Mouse (Mus musculus) forebrain, embryonic 12.5 days (tissue): ENCODE measurements around the gene Higd1a. TPM values are rescaled to one million over a fixed set of nuclear protein-coding genes. Genes with fewer than 3 reads are reported as not detected.

Experiments used
- ATAC-seq: fragments of 200-750 bp; cut with Nextera tagmentation; 2 replicates; pipeline ENCODE4 v1.8.0; 2017; ENCODE audit warnings: moderate TSS enrichment; ENCODE audit not compliant: low FRiP score
- H3K27ac ChIP-seq: fragments of 300-500 bp; sonication (generic); 2 replicates; pipeline ENCODE4 v1.5.1; 2016; ENCODE audit warnings: mild to moderate bottlenecking
- H3K27me3 ChIP-seq: fragments of 300-500 bp; sonication (generic); 2 replicates; pipeline ENCODE4 v1.6.1; 2016; ENCODE audit warnings: mild to moderate bottlenecking
- H3K36me3 ChIP-seq: fragments of 300-500 bp; sonication (generic); replicated peaks from 2 replicates; pipeline ENCODE4 v1.6.1; 2016; ENCODE audit warnings: mild to moderate bottlenecking
- H3K4me1 ChIP-seq: fragments of 300-500 bp; sonication (generic); 2 replicates; pipeline ENCODE4 v1.6.1; 2016
- H3K4me2 ChIP-seq: fragments of 300-500 bp; sonication (generic); 2 replicates; pipeline ENCODE4 v1.6.1; 2016; ENCODE audit warnings: mild to moderate bottlenecking, moderate library complexity
- H3K4me3 ChIP-seq: fragments of 300-500 bp; sonication (generic); replicated peaks from 2 replicates; pipeline ENCODE4 v1.5.1; 2016; ENCODE audit warnings: mild to moderate bottlenecking
- H3K9ac ChIP-seq: fragments of 300-500 bp; sonication (generic); 2 replicates; pipeline ENCODE4 v1.6.1; 2016; ENCODE audit warnings: mild to moderate bottlenecking
- H3K9me3 ChIP-seq: fragments of 300-500 bp; sonication (generic); 2 replicates; pipeline ENCODE4 v1.6.1; 2016
- WGBS: fragments of 180-500 bp; shearing (Covaris S2); methylation state at CpG from one replicate; pipeline ENCODE4 v1.1.7; 2016; 5-methylcytosine and 5-hydroxymethylcytosine counted together
- polyA plus RNA-seq: library from polyadenylated mRNA; unstranded; fragments of >200 nt; fragmentation: Nextera tagmentation; extraction: Ambion mirVana; gene quantifications from 2 replicates; pipeline ENCODE4 v1.2.1, GENCODE M21; 2016

Higd1a gene
- polyA plus RNA-seq, 1 experiment from 2014 or later = 158 TPM

DNA sequence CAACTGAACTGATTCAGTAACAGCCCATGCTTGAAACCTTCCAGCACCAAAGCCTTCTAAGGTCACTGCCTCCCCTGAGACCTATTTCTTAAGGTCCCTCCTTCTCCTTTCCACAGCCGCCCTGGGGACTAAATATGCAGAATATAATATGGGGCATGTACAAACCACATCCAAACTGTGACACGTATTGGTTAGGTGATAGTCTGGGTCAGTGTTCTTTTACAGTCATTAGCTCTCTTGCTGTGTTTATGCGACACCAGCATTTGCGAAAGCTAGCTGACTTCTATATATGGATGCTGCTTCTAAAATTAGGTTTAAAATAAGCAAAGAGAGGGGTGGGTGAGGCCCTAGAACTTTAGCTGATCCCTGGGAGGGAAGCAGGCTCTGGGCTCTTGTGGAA is 38.7 kb upstream of the Higd1a start:
- no peak overlapping the region for H3K4me3 ChIP-seq
- H3K9me3 ChIP-seq = no peaks in the 10 kb centered on the region
- no peak for ATAC-seq
- H3K4me1 ChIP-seq = no peaks in the 10 kb centered on the region
- no peak overlapping the region for H3K4me2 ChIP-seq
- no peaks in the 10 kb centered on the region for H3K27me3 ChIP-seq
- no peak overlapping the region for H3K27ac ChIP-seq
- WGBS = 88% methylated on average over 4 of the region's 4 CpGs
- H3K36me3 ChIP-seq = no peaks in the 10 kb centered on the region
- no peak overlapping the region for H3K9ac ChIP-seq

DNA sequence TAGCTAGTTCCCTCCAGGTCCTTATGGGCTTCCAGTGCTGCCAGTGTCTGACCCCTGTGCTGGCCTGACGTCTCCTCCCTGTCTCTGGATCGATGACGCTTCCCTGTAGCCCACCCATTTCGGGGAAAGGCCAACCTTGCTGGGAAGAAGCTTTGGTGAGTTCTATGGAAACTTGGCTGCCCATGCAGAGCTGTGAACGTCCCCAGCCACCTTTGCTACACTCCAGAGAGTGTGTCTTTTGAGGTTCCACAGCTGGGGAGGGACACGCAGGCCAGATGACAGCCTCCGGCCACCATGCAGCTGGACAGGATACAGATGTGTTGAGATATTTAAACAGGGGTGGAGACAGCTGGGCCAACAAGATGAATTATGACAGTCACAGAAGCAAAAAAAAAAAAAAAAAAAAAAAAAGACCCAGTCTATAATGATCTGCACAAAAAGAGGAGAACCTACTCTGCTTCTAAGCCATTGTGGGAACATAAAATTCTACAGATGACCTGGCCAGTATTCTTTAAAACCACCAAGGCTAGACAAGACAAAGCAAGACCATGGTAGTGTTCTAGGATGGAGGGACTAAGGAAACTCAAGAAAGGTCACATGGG is 37.3 kb upstream of the Higd1a start:
- H3K4me1 ChIP-seq = peaks cover 5% of the 10 kb centered on the region
- no peak overlapping the region for H3K27ac ChIP-seq
- no peaks in the 10 kb centered on the region for H3K36me3 ChIP-seq
- H3K9me3 ChIP-seq = no peaks in the 10 kb centered on the region
- WGBS = 84% methylated on average over 7 of the region's 7 CpGs
- no peak overlapping the region for H3K4me3 ChIP-seq
- no peaks in the 10 kb centered on the region for H3K27me3 ChIP-seq
- no peak for ATAC-seq
- no peak overlapping the region for H3K9ac ChIP-seq
- no peak overlapping the region for H3K4me2 ChIP-seq

DNA sequence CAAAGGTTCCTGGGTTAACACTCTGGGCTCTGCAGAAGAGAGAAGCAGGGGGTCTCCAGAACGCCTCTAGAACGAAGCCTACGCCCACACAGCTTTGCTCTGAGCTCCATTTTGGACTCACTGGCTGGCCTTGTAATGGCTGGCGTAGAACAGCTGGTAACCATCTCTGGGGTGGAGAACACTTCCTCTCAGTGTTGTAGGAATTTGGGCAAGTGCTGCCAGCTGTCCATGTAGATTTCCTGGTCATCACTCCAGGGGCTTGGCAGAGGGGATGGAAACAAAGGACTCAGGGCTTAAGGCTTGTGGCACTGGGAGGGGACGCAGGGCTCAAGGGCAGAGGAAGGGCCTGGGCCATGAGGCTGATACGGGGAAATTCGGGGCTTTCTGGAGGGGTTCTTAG is 36.3 kb upstream of the Higd1a start:
- H3K9me3 ChIP-seq = no peaks in the 10 kb centered on the region

DNA sequence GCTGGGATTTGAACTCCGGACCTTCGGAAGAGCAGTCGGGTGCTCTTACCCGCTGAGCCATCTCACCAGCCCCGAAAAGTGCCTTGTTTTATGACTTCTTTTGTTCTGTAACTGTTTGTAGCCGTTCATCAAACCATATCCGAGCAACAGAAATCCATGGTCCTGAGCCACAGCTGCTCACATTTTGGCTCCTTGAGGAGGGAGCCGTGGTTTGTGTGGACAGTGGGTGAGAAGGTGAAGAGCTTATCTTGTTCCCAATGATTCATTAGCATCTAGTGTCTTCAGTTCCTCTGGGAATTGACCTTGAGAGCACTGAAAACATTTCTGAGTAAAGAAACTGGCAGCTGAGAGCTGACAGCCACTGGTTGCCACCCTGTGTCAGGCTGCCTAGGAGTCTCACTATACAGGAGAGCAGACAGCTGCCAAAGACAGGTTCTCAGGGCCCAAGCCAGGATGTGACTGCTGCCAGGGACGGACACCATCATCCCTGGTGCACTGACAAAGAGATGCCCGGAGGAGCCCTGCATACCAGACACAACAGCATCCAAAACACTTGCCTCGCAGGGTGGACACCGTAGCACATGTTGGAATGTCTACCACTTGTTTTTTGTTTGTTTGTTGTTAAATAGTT is 34.0 kb upstream of the Higd1a start:
- peaks cover 7% of the 10 kb centered on the region for H3K4me1 ChIP-seq
- no peaks in the 10 kb centered on the region for H3K36me3 ChIP-seq
- H3K4me3 ChIP-seq = no peak overlapping the region
- ATAC-seq = no peak
- H3K27me3 ChIP-seq = no peaks in the 10 kb centered on the region
- no peak overlapping the region for H3K27ac ChIP-seq
- H3K9ac ChIP-seq = no peak overlapping the region
- H3K4me2 ChIP-seq = no peak overlapping the region
- WGBS = 88% methylated on average over 12 of the region's 12 CpGs
- no peaks in the 10 kb centered on the region for H3K9me3 ChIP-seq

More for the DNA sequence above, 36.3 kb upstream of the Higd1a start:
- Histone ChIP-seq H3K27ac (no peak overlapping the region), H3K36me3 (no peaks in the 10 kb centered on the region), H3K4me2 (no peak overlapping the region), H3K4me3 (no peak overlapping the region), H3K9ac (no peak overlapping the region), H3K4me1 (peaks cover 7% of the 10 kb centered on the region), H3K27me3 (no peaks in the 10 kb centered on the region)
- ATAC-seq = no peak
- WGBS = 87% methylated on average over 7 of the region's 7 CpGs

DNA sequence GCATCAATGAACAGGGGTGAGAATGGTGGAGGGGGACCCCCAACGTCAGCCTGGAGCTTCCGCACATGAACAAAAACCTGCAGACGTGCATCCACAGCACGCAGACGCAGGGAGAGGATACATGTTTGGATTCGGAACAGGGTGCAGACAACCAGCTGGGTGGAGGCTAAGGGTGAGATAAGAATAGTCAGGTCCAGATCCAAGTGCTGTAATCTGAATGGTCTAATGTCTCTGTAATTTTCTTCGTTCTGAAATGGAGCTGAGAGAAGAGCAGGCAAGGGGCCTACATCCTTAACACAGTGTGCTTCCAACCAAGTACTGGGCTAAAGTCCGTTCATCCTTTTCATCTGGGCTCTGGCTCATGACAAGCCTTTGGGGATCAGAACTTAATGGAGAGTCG is 33.1 kb upstream of the Higd1a start:
- H3K36me3 ChIP-seq = no peaks in the 10 kb centered on the region
- H3K27ac ChIP-seq = no peak overlapping the region
- WGBS = 85% methylated on average over 9 of the region's 9 CpGs
- H3K27me3 ChIP-seq = no peaks in the 10 kb centered on the region
- no peak overlapping the region for H3K4me3 ChIP-seq
- H3K4me1 ChIP-seq = peaks cover 7% of the 10 kb centered on the region
- H3K9me3 ChIP-seq = no peaks in the 10 kb centered on the region
- H3K4me2 ChIP-seq = no peak overlapping the region
- no peak for ATAC-seq
- H3K9ac ChIP-seq = no peak overlapping the region

DNA sequence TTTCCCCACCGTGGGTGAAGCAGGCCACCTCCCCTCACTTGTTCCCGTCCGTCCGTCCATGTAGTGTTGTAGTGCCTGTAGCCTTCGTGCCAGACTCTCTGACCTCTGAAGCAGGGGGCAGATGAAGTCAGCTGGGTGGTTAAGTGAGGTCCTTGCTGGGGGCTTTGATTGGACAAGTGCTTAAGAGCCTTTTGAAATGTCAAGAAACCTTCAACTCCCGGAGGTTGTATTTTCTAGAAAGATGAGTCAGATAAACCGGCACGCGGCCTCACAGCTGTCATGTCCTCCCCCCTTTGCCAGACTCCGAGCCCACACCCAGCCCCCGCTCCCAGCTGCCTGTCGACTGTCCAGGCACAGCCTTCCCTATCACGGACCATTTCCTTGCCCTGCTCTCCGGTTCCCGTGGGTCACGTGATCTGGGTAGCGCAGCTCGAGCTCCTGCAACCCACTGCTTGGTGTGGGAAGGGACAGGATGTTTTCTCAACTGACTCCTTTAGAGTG is 32.3 kb upstream of the Higd1a start:
- Histone ChIP-seq H3K27ac (no peak overlapping the region), H3K9me3 (no peaks in the 10 kb centered on the region), H3K4me2 (no peak overlapping the region), H3K27me3 (no peaks in the 10 kb centered on the region), H3K4me1 (peaks cover 7% of the 10 kb centered on the region), H3K4me3 (no peak overlapping the region), H3K36me3 (no peaks in the 10 kb centered on the region), H3K9ac (no peak overlapping the region)
- ATAC-seq = no peak
- WGBS = 61% methylated on average over 18 of the region's 18 CpGs

DNA sequence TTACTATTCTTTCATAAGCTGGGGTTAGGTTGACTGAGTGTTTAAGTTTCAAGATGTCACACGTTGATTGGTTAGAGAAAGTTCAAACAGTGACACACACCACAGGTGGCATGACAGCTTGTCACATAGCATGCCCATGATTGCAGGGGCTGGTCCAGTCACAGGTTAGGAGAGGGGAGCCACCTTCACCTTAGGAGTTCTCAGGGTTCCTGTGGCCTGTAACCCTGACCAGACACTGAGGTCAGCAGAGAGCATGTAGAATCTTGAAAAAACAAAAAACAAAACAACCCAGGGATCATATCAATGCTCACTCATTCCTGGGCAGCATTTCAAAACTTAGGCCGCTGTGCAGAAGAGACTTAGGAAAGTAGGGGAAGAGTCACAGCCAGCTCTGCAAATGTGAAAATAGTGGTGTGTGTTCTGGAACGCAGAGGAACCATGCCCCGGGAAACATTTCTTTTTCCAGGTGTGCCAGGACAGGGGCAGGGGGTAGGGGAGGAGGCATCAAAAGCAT is 31.8 kb upstream of the Higd1a start:
- no peak for ATAC-seq
- Histone ChIP-seq H3K4me1 (peaks cover 7% of the 10 kb centered on the region), H3K9me3 (no peaks in the 10 kb centered on the region), H3K27ac (no peak overlapping the region), H3K27me3 (no peaks in the 10 kb centered on the region), H3K36me3 (no peaks in the 10 kb centered on the region), H3K4me3 (no peak overlapping the region), H3K9ac (no peak overlapping the region), H3K4me2 (no peak overlapping the region)
- 76% methylated on average over 4 of the region's 4 CpGs for WGBS

DNA sequence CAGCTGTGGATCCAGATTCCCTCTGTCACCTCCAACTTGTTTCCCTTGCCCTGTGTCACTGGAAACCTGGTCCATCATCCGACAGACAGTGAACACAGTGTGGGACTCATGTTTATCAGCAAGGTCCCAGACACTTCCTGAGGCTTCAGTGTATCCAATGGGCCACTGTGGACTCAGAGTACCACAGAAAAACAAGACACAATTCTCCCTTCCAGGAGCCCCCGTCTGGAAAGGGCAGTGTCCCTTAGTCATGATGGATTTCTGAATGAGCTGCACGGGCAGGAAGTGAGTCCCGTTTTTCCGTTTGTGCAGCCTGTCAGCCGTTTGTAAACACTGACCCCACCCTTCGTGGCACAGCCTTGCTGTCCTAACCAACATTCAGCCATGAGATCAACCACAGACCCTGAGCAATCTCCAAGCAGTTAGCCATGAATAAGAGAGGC is 23.9 kb upstream of the Higd1a start:
- Histone ChIP-seq H3K9ac (no peak overlapping the region), H3K4me3 (no peak overlapping the region), H3K4me2 (no peak overlapping the region), H3K4me1 (no peaks in the 10 kb centered on the region), H3K9me3 (no peaks in the 10 kb centered on the region), H3K27me3 (no peaks in the 10 kb centered on the region), H3K36me3 (no peaks in the 10 kb centered on the region), H3K27ac (no peak overlapping the region)
- ATAC-seq = no peak
- WGBS = 81% methylated on average over 7 of the region's 7 CpGs

DNA sequence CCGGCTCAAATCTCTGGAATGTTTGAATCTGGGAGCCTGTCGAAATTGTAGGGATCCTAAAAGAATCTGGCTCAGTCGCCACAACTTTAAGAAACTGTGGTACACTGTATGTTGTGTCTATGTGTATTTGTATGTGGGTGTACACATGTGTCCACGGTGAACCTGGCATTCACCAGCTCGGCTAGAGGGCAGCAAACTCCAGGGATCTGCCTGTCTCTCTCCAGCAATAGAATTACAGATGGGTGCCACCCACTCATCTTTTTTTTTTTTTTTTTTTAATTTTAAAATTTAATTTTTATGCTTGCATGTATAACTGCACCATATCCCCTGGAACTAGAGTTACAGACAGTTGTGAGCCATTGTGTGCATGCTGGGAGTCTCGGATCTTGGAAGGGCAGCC is 23.1 kb upstream of the Higd1a start:
- WGBS = 88% methylated on average over 6 of the region's 6 CpGs
- H3K36me3 ChIP-seq = no peaks in the 10 kb centered on the region
- ATAC-seq = no peak
- H3K4me2 ChIP-seq = no peak overlapping the region
- no peaks in the 10 kb centered on the region for H3K4me1 ChIP-seq
- H3K9ac ChIP-seq = no peak overlapping the region
- no peaks in the 10 kb centered on the region for H3K27me3 ChIP-seq
- H3K9me3 ChIP-seq = no peaks in the 10 kb centered on the region
- H3K4me3 ChIP-seq = no peak overlapping the region
- H3K27ac ChIP-seq = no peak overlapping the region

DNA sequence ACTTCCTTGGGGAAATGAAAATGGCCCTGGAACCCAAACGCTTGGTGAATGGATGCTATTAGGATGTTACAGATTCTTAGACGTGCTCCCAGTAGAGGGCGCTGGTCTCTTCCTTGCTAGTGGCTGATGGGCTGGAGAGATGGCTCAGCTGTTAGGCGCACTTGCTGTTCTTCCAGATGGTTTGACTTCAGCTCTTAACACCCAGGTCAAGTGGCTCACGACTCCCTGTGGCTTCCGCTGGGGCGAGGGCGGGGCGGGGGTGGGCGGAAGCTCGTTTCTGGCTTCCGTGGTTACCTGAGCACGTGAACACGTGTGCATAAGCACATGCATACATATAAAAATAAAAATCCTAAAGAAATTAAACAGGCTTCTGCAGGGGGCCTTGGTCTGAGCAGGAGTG is 22.7 kb upstream of the Higd1a start:
- H3K4me2 ChIP-seq = peak overlapping the region; percentile 24; the same call in 1 of the 2 replicates

DNA sequence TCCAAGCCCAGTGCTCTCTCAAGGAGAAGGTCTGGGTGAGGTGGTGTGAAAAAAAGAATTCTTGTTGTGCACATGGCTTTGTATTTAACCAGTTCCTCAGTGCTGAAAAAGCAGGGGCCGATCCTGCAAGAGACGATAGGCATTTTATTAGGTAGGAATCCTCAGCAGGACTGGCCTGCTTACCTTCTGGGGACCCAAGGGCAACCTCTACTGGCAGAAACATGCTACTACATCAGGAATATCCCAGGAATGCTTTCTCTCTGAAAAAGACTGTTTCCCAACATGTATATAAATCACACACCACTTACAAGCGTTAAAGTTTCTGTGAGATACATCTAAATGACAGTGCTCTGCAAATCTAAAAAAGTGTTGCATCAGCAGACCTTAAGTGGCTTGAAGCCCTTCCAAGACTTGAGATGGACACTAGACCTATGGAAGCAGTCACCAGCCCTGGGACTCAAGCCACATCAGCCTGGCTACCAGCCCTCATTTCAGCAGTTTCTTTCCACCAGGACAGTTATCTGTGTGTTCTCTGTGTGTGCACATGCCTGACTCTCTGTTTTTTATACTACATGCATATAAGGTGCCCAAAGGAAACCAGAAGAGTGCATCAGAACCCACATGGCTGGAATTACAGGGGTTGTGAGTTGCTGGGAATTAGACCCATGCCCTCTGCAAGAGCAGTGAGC is 19.0 kb upstream of the Higd1a start:
- Histone ChIP-seq H3K4me2 (no peak overlapping the region), H3K9me3 (no peaks in the 10 kb centered on the region), H3K27me3 (no peaks in the 10 kb centered on the region; the same call in 1 of the 2 replicates), H3K36me3 (no peaks in the 10 kb centered on the region), H3K4me3 (no peak overlapping the region), H3K27ac (no peak overlapping the region), H3K9ac (no peak overlapping the region), H3K4me1 (no peaks in the 10 kb centered on the region)
- ATAC-seq = no peak
- WGBS = 24% methylated on average over 3 of the region's 3 CpGs

More for the DNA sequence above, 22.7 kb upstream of the Higd1a start:
- WGBS = 26% methylated on average over 14 of the region's 14 CpGs
- H3K4me3 ChIP-seq = no peak overlapping the region
- H3K27me3 ChIP-seq = no peaks in the 10 kb centered on the region
- H3K4me1 ChIP-seq = no peaks in the 10 kb centered on the region
- H3K27ac ChIP-seq = no peak overlapping the region
- H3K9me3 ChIP-seq = no peaks in the 10 kb centered on the region
- H3K9ac ChIP-seq = no peak overlapping the region
- ATAC-seq = no peak
- no peaks in the 10 kb centered on the region for H3K36me3 ChIP-seq

DNA sequence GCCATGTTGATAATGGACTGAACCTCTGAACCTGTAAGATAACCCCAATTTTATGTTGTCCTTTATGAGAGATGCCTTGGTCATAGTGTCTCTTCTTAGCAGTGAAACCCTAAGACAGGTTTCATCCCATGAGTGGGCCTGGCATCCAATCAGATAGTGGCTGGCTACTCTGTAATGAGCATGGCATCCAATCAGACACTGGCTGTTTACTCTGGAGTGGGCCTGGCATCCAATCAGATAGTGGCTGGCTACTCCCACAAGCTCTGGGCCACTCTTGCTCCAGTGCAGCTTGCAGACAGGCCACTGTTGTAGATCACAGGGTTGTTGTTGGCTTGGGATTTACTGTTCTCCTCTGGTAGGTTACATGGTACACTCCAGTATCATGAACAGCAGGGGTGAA is 15.4 kb upstream of the Higd1a start:
- Histone ChIP-seq H3K4me1 (no peaks in the 10 kb centered on the region), H3K9me3 (no peaks in the 10 kb centered on the region), H3K4me2 (no peak overlapping the region), H3K27me3 (no peaks in the 10 kb centered on the region; the same call in 1 of the 2 replicates), H3K36me3 (no peaks in the 10 kb centered on the region), H3K4me3 (no peak overlapping the region), H3K9ac (no peak overlapping the region), H3K27ac (no peak overlapping the region)
- ATAC-seq = no peak
